Mouse (Mus musculus) MEL (cell line): ENCODE results near the gene Smarcb1. TPM values are rescaled to one million over a fixed set of nuclear protein-coding genes. Genes with fewer than 3 reads are reported as not detected.

ENCODE experiments used
- DNase-seq: peaks from one replicate; pipeline ENCODE4 v3.0.0; 2011; ENCODE audit warnings: low read depth, low spot score
- H3K27ac ChIP-seq: 2 replicates; pipeline ENCODE4 v1.5.1; 2012; ENCODE audit warnings: low read depth, mild to moderate bottlenecking, control low read depth, low read length, moderate library complexity; ENCODE audit not compliant: control insufficient read depth
- H3K27me3 ChIP-seq, 2 experiments: fragments of 150-350 bp in 1 of 2; sonication (generic) in 1 of 2; 2 replicates each; pipeline ENCODE4 v1.6.1; 2012; ENCODE audit warnings: low read length in 2 of 2, mild to moderate bottlenecking in 2 of 2, improper control_type of control experiment in 1 of 2, moderate library complexity in 1 of 2; ENCODE audit not compliant: insufficient read depth in 2 of 2, control insufficient read depth in 1 of 2
- H3K36me3 ChIP-seq, 2 experiments: 2 replicates each; pipeline ENCODE4 v1.6.1; 2012 to 2014; ENCODE audit warnings: low read length in 2 of 2, improper control_type of control experiment in 1 of 2, inconsistent platforms in 1 of 2, mild to moderate bottlenecking in 1 of 2; ENCODE audit not compliant: insufficient read depth in 2 of 2, control insufficient read depth in 1 of 2
- H3K4me1 ChIP-seq, 2 experiments: fragments of 150-350 bp in 1 of 2; sonication (generic) in 1 of 2; 2 replicates each; pipeline ENCODE4 v1.6.1; 2012; ENCODE audit warnings: low read length in 2 of 2, improper control_type of control experiment in 1 of 2, mild to moderate bottlenecking in 1 of 2; ENCODE audit not compliant: insufficient read depth in 2 of 2, control insufficient read depth in 1 of 2
- H3K4me3 ChIP-seq, 2 experiments: fragments of 150-350 bp in 1 of 2; sonication (generic) in 1 of 2; 2 replicates each; pipeline ENCODE4 v1.5.1; 2012; ENCODE audit warnings: low read depth in 2 of 2, low read length in 2 of 2, mild to moderate bottlenecking in 2 of 2, moderate library complexity in 2 of 2, control low read depth in 1 of 2, improper control_type of control experiment in 1 of 2; ENCODE audit not compliant: control insufficient read depth in 1 of 2, insufficient read depth in 1 of 2
- H3K79me2 ChIP-seq: 2 replicates; pipeline ENCODE4 v1.6.1; 2012; ENCODE audit warnings: mild to moderate bottlenecking, low read length, moderate library complexity; ENCODE audit not compliant: control insufficient read depth, poor library complexity, insufficient read depth
- H3K9ac ChIP-seq: 2 replicates; pipeline ENCODE4 v1.6.1; 2012; ENCODE audit warnings: low read depth, mild to moderate bottlenecking, control low read depth, low read length, moderate library complexity; ENCODE audit not compliant: control insufficient read depth, poor library complexity, severe bottlenecking
- H3K9me3 ChIP-seq: fragments of 150-350 bp; sonication (generic); replicated peaks from 2 replicates; pipeline ENCODE4 v1.6.1; 2012; ENCODE audit warnings: mild to moderate bottlenecking, low read length, improper control_type of control experiment, moderate library complexity; ENCODE audit not compliant: insufficient read depth
- BHLHE40 ChIP-seq: IDR thresholded peaks from 2 replicates; pipeline ENCODE4 v1.6.1; 2012; ENCODE audit warnings: low read depth, mild to moderate bottlenecking, inconsistent platforms, low read length, improper control_type of control experiment, borderline replicate concordance
- CHD2 ChIP-seq: IDR thresholded peaks from 2 replicates; pipeline ENCODE4 v1.6.1; 2011; ENCODE audit warnings: low read length, improper control_type of control experiment
- CTCF ChIP-seq, 3 experiments: IDR thresholded peaks in 2 of 3; conservative IDR thresholded peaks in 1 of 3; 2 replicates each; pipeline ENCODE4 v1.5.1; 2011 to 2012; ENCODE audit warnings: low read length in 3 of 3, low read depth in 2 of 3, mild to moderate bottlenecking in 2 of 3, improper control_type of control experiment in 1 of 3, inconsistent platforms in 1 of 3, mixed read lengths in 1 of 3, moderate library complexity in 1 of 3; ENCODE audit not compliant: control insufficient read depth in 1 of 3, insufficient read depth in 1 of 3, poor library complexity in 1 of 3, severe bottlenecking in 1 of 3
- E2F4 ChIP-seq: IDR thresholded peaks from 2 replicates; pipeline ENCODE4 v1.6.1; 2011; ENCODE audit warnings: low read depth, low read length, improper control_type of control experiment, borderline replicate concordance
- ELF1 ChIP-seq: IDR thresholded peaks from 2 replicates; pipeline ENCODE4 v1.6.1; 2014; ENCODE audit warnings: low read depth, mild to moderate bottlenecking, inconsistent platforms, low read length, improper control_type of control experiment, moderate library complexity
- EP300 ChIP-seq, 2 experiments: IDR thresholded peaks; 2 replicates each; pipeline ENCODE4 v1.6.1; 2011; ENCODE audit warnings: improper control_type of control experiment in 2 of 2, low read length in 2 of 2, low read depth in 1 of 2, mild to moderate bottlenecking in 1 of 2
- GATA1 ChIP-seq: IDR thresholded peaks from 2 replicates; pipeline ENCODE4 v1.6.1; 2011; ENCODE audit warnings: low read depth, low read length, improper control_type of control experiment
- HCFC1 ChIP-seq: IDR thresholded peaks from 2 replicates; pipeline ENCODE4 v1.6.1; 2012; ENCODE audit warnings: low read depth, mild to moderate bottlenecking, inconsistent platforms, low read length, improper control_type of control experiment, moderate library complexity
- JUND ChIP-seq: IDR thresholded peaks from 2 replicates; pipeline ENCODE4 v1.6.1; 2011; ENCODE audit warnings: low read depth, mild to moderate bottlenecking, improper control_type of control experiment, low read length
- MAFK ChIP-seq: IDR thresholded peaks from 2 replicates; pipeline ENCODE4 v1.6.1; 2011; ENCODE audit warnings: low read depth, mild to moderate bottlenecking, low read length, improper control_type of control experiment, borderline replicate concordance
- MXI1 ChIP-seq: IDR thresholded peaks from 2 replicates; pipeline ENCODE4 v1.6.1; 2011; ENCODE audit warnings: mild to moderate bottlenecking, low read depth, low read length, improper control_type of control experiment
- MYB ChIP-seq: IDR thresholded peaks from 2 replicates; pipeline ENCODE4 v1.6.1; 2011; ENCODE audit warnings: mild to moderate bottlenecking, low read depth, low read length, improper control_type of control experiment
- POLR2A ChIP-seq, 2 experiments: IDR thresholded peaks; 2 replicates each; pipeline ENCODE4 v1.6.1; 2011 to 2012; ENCODE audit warnings: low read length in 2 of 2, mild to moderate bottlenecking in 2 of 2, control low read depth in 1 of 2, improper control_type of control experiment in 1 of 2, low read depth in 1 of 2, moderate library complexity in 1 of 2; ENCODE audit not compliant: control insufficient read depth in 1 of 2, insufficient read depth in 1 of 2, poor library complexity in 1 of 2
- POLR2AphosphoS2 ChIP-seq: IDR thresholded peaks from 2 replicates; pipeline ENCODE4 v1.6.1; 2011; ENCODE audit warnings: low read length, improper control_type of control experiment
- RAD21 ChIP-seq: IDR thresholded peaks from 2 replicates; pipeline ENCODE4 v1.6.1; 2011; ENCODE audit warnings: mild to moderate bottlenecking, low read depth, low read length, improper control_type of control experiment
- SMC3 ChIP-seq: IDR thresholded peaks from 2 replicates; pipeline ENCODE4 v1.6.1; 2011; ENCODE audit warnings: low read depth, low read length, improper control_type of control experiment
- TAL1 ChIP-seq: IDR thresholded peaks from 2 replicates; pipeline ENCODE4 v1.6.1; 2012; ENCODE audit warnings: mild to moderate bottlenecking, inconsistent platforms, low read length, moderate library complexity, mixed read lengths
- TBP ChIP-seq: IDR thresholded peaks from 2 replicates; pipeline ENCODE4 v1.8.0; 2011; ENCODE audit warnings: low read depth, low read length, improper control_type of control experiment
- TCF12 ChIP-seq: IDR thresholded peaks from 2 replicates; pipeline ENCODE4 v1.6.1; 2014; ENCODE audit warnings: low read depth, mild to moderate bottlenecking, inconsistent platforms, low read length, improper control_type of control experiment, moderate library complexity
- USF2 ChIP-seq, 2 experiments: IDR thresholded peaks; 2 replicates each; pipeline ENCODE4 v1.6.1; 2011 to 2012; ENCODE audit warnings: improper control_type of control experiment in 2 of 2, low read length in 2 of 2, borderline replicate concordance in 1 of 2, inconsistent platforms in 1 of 2, low read depth in 1 of 2, mild to moderate bottlenecking in 1 of 2; ENCODE audit not compliant: insufficient read depth in 1 of 2
- ZKSCAN1 ChIP-seq: IDR thresholded peaks from 2 replicates; pipeline ENCODE4 v1.6.1; 2012; ENCODE audit warnings: low read depth, mild to moderate bottlenecking, inconsistent platforms, low read length, improper control_type of control experiment, moderate library complexity
- polyA plus RNA-seq, 2 experiments: library from polyadenylated mRNA; stranded (reverse) in 1 of 2; unstranded in 1 of 2; fragments of >175 nt in 1 of 2; fragments of >200 nt in 1 of 2; gene quantifications; 2 replicates each; pipeline versions ENCODE4 v1.2.1 to v1.2.4; 2012; ENCODE audit warnings: low replicate concordance in 2 of 2, low read depth in 1 of 2; ENCODE audit not compliant: insufficient read length in 2 of 2, insufficient read depth in 1 of 2, missing spikeins in 1 of 2
- total RNA-seq: library from RNA; depleted of rRNA; stranded (reverse); fragments of 300-350 nt; gene quantifications from 2 replicates; pipeline ENCODE4 v1.2.3, GENCODE M21; 2012

Gene Smarcb1
- total and polyA plus RNA-seq, 3 experiments: 91.8 to 2,689 (median 117) TPM

GRCm38 (mm10) chr10:75948079-75948478 is 26.7 kb upstream of the Smarcb1 start:
- DNase-seq: no peak
- H3K27me3 ChIP-seq: peaks cover 0 to 4% of the 10 kb centered on the region in 2 experiments; a peak in 1 of 4 replicates
- no peak overlapping the region for H3K27ac ChIP-seq
- peaks cover 0 to 5% of the 10 kb centered on the region in 2 experiments; a peak in 3 of 4 replicates for H3K4me1 ChIP-seq
- H3K79me2 ChIP-seq: no peaks in the 10 kb centered on the region
- no peak for TF ChIP-seq ZKSCAN1
- TF ChIP-seq CHD2: no peak
- no peak for TF ChIP-seq POLR2AphosphoS2
- no peak for TF ChIP-seq RAD21
- TF ChIP-seq JUND: no peak
- no peak for TF ChIP-seq GATA1
- TF ChIP-seq MXI1: no peak
- TF ChIP-seq E2F4: no peak
- TF ChIP-seq SMC3: no peak
- TF ChIP-seq TAL1: no peak
- TF ChIP-seq EP300 (IDR thresholded peaks at IDR 0.05; ENCODE audit: low read depth in 1 of 2, low read length in 2 of 2): no peak
- TF ChIP-seq MYB: no peak
- no peak for TF ChIP-seq BHLHE40
- no peak for TF ChIP-seq POLR2A (IDR thresholded peaks at IDR 0.05; ENCODE audit: control insufficient read depth in 1 of 2, insufficient read depth in 1 of 2, low read depth in 1 of 2, low read length in 2 of 2, poor library complexity in 1 of 2)
- no peak for TF ChIP-seq USF2 (IDR thresholded peaks at IDR 0.05; ENCODE audit: borderline replicate concordance in 1 of 2, insufficient read depth in 1 of 2, low read depth in 1 of 2, low read length in 2 of 2)
- no peak for TF ChIP-seq TCF12
- TF ChIP-seq ELF1: no peak
- TF ChIP-seq CTCF (IDR thresholded peaks at IDR 0.05 in 2 of 3, conservative IDR thresholded peaks at IDR 0.05 in 1 of 3; ENCODE audit: control insufficient read depth in 1 of 3, insufficient read depth in 1 of 3, low read depth in 2 of 3, low read length in 3 of 3, poor library complexity in 1 of 3, severe bottlenecking in 1 of 3): no peak
- no peak for TF ChIP-seq TBP
- TF ChIP-seq HCFC1: no peak
- no peak overlapping the region for H3K4me3 ChIP-seq
- H3K9ac ChIP-seq: no peak overlapping the region
- no peaks in the 10 kb centered on the region for H3K9me3 ChIP-seq
- peaks cover 0 to 2% of the 10 kb centered on the region in 2 experiments; a peak in 2 of 4 replicates for H3K36me3 ChIP-seq

DNA sequence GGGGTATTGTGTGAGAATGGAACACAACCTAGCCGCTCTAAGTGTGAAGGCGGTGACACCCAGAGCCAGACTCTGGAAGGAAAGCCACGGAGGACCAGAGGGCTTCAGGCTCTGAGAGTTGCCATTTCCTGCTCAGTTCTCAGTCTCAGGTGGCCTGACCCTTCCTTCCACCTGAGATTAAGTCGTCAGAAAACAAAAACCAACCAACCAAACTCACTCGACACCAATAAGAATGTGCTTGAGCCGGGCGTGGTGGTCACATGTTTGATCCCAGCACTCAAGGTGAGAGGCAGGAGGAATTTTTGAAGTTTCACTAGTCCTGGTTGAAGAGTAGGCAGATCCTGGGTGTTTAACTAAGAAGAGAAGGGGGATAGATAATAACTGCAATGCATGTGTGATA is 24.5 kb upstream of the Smarcb1 start:
- Histone ChIP-seq H3K9ac (no peak overlapping the region), H3K27me3 (no peaks in the 10 kb centered on the region; a peak in 1 of 4 replicates), H3K27ac (no peak overlapping the region), H3K36me3 (peaks cover 0 to 11% of the 10 kb centered on the region in 2 experiments; a peak in 2 of 4 replicates), H3K4me1 (peaks cover 0 to 20% of the 10 kb centered on the region in 2 experiments; a peak in 3 of 4 replicates), H3K9me3 (no peaks in the 10 kb centered on the region), H3K79me2 (no peaks in the 10 kb centered on the region), H3K4me3 (no peak overlapping the region)
- DNase-seq: no peak
- no peak for TF ChIP-seq TCF12
- TF ChIP-seq RAD21: no peak
- TF ChIP-seq MAFK: no peak
